Mouse (Mus musculus) forebrain, embryonic 13.5 days (tissue): ENCODE results near the gene Mapk1ip1l. TPM values are rescaled to one million over a fixed set of nuclear protein-coding genes. Genes with fewer than 3 reads are reported as not detected.
A peak's percentile ranks its signal among the peaks of the same experiment; 100 is the strongest.

Experiments
- ATAC-seq: fragments of 200-750 bp; cut with Nextera tagmentation; 2 replicates; pipeline ENCODE4 v1.8.0; 2017
- H3K27ac ChIP-seq: fragments of 300-500 bp; sonication (generic); 2 replicates; pipeline ENCODE4 v1.5.1; 2015; ENCODE audit warnings: inconsistent platforms, mild to moderate bottlenecking, moderate library complexity
- H3K27me3 ChIP-seq: fragments of 300-500 bp; sonication (generic); 2 replicates; pipeline ENCODE4 v1.6.1; 2015; ENCODE audit warnings: mild to moderate bottlenecking, inconsistent platforms
- H3K36me3 ChIP-seq: fragments of 300-500 bp; sonication (generic); 2 replicates; pipeline ENCODE4 v1.6.1; 2015; ENCODE audit warnings: mild to moderate bottlenecking, inconsistent platforms; ENCODE audit not compliant: poor library complexity, severe bottlenecking
- H3K4me1 ChIP-seq: fragments of 300-500 bp; sonication (generic); 2 replicates; pipeline ENCODE4 v1.6.1; 2015; ENCODE audit warnings: inconsistent platforms
- H3K4me2 ChIP-seq: fragments of 300-500 bp; sonication (generic); 2 replicates; pipeline ENCODE4 v1.6.1; 2015; ENCODE audit warnings: inconsistent platforms, mild to moderate bottlenecking, moderate library complexity
- H3K4me3 ChIP-seq: fragments of 300-500 bp; sonication (generic); 2 replicates; pipeline ENCODE4 v1.5.1; 2015; ENCODE audit warnings: mild to moderate bottlenecking, inconsistent platforms
- H3K9ac ChIP-seq: fragments of 300-500 bp; sonication (generic); 2 replicates; pipeline ENCODE4 v1.6.1; 2015; ENCODE audit warnings: mild to moderate bottlenecking, inconsistent platforms
- H3K9me3 ChIP-seq: fragments of 300-500 bp; sonication (generic); replicated peaks from 2 replicates; pipeline ENCODE4 v1.6.1; 2016; ENCODE audit warnings: inconsistent platforms
- WGBS: fragments of 180-500 bp; shearing (Covaris S2); methylation state at CpG from one replicate; pipeline ENCODE4 v1.1.7; 2015; 5-methylcytosine and 5-hydroxymethylcytosine counted together
- polyA plus RNA-seq: library from polyadenylated mRNA; unstranded; fragments of >200 nt; fragmentation: Nextera tagmentation; extraction: Ambion mirVana; gene quantifications from 2 replicates; pipeline ENCODE4 v1.2.1, GENCODE M21; 2015

The Mapk1ip1l gene
- 66.5 and 72.1 TPM in 2 replicates for polyA plus RNA-seq

DNA sequence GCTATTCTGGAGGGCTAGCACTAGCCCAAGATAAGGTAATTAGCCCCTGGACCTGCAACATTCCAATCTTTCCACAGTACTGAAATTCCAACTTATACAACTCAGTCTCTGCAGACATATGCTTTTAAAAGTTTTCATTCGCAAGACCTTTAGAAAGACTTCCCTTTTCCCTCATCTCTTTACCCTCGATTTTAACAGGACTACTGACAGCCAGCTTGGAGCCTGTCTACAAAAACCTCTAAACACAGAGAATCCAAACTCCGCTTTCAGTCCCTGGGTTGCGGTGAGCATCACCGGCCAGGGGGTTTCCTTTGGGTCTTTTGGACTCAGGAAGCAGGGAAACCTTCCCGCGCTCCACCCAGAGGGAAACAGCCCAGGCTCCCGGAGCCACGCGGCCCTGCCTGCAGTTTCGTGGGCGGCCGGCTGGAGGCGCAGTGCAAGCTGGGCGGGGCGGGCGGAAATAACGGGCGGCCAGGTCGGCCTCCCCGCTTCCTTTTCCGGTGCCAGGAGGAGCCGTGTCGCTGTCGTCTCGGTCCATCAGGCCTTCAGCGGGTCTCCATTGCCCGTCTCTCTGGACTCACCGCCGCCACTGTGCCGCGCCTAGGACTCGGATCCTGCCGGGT, at the start of gene Mapk1ip1l:
Mapk1ip1l (plus strand) TSS at position 482 of the 623 bp plus-strand sequence.
- no peaks in the 10 kb centered on the region for H3K27me3 ChIP-seq
- peak; percentile 94 for ATAC-seq
- 1% methylated on average over 34 of the region's 34 CpGs for WGBS
- H3K4me2 ChIP-seq = peak within 1 kb of the TSS; percentile 83
- peak within 1 kb of the TSS; percentile 96 for H3K9ac ChIP-seq
- H3K4me3 ChIP-seq = peak within 1 kb of the TSS; percentile 93
- H3K4me1 ChIP-seq = peaks cover 27% of the 10 kb centered on the region
- no peaks in the 10 kb centered on the region for H3K9me3 ChIP-seq
- H3K27ac ChIP-seq = peak within 1 kb of the TSS; percentile 96
- peaks cover 11% of the 10 kb centered on the region; the same call in 1 of the 2 replicates for H3K36me3 ChIP-seq

DNA sequence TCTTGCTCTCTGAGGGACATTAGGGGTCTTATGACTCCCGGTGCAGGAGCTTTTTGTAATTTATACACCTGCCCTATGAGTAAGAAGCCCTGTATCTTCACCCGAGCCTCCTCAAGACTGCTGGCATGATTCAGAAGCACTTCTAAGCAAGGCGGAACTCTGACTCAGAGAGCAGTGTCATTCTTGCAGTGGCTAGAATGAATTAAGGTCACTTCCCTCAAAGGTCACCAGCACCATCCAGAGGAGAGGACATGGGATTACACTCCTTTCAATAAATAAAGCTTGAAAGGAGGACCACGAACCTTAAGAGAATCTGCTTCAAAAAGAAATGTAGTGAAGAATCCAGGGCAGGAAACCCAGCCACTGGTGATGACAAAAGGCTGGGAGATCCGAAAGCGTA, 48.2 kb upstream of the Mapk1ip1l start:
- Histone ChIP-seq H3K4me1 (no peaks in the 10 kb centered on the region), H3K9me3 (no peaks in the 10 kb centered on the region), H3K9ac (no peak overlapping the region), H3K36me3 (peaks cover 67% of the 10 kb centered on the region), H3K27me3 (no peaks in the 10 kb centered on the region), H3K4me2 (no peak overlapping the region), H3K27ac (no peak overlapping the region), H3K4me3 (no peak overlapping the region)
- 92% methylated on average over 6 of the region's 6 CpGs for WGBS
- no peak for ATAC-seq

DNA sequence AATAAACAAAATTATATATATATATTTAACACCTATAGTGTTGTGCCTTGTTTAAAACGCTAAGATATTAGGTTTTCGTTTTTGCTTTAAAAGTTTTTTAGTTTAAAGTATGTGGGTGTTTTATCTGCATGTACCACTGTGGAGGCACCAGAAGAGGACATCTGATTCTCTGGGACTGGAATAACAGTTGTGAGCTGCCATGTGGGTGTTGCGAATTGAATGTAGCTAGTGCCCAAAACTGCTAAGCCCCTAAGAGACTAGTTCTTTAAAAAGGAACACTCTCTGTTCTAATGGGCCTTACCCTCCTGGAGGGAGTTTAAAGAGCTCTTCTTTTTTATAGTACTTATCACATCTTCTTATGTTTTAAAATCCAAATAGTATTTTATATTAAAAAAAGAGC, 33.2 kb upstream of the Mapk1ip1l start:
- Histone ChIP-seq H3K9me3 (no peaks in the 10 kb centered on the region), H3K4me1 (no peaks in the 10 kb centered on the region), H3K4me3 (no peak overlapping the region), H3K36me3 (peaks cover 53% of the 10 kb centered on the region), H3K9ac (no peak overlapping the region), H3K27me3 (no peaks in the 10 kb centered on the region), H3K4me2 (no peak overlapping the region), H3K27ac (no peak overlapping the region)
- ATAC-seq = no peak
- 98% methylated on average over 3 of the region's 3 CpGs for WGBS

DNA sequence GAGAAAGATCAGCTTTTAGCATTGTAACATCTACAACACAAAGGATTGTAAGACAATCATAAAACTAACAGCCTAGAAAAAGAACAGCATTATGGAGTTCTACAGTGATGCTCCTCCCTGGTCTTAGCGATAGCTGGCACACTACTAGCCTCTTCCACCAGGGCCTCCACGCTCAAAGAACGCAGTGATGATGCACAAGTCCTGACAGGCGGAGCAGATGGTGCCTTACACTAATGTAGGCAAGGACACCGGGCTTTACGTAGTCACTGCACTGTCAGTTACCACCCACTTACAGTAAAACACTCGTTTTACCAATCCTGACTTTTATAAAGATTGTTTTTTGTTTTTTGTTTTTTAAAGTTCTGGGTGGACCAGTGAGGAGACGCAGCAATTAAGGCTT, 32.2 kb upstream of the Mapk1ip1l start:
- Histone ChIP-seq H3K27me3 (no peaks in the 10 kb centered on the region), H3K4me2 (no peak overlapping the region), H3K9ac (no peak overlapping the region), H3K4me1 (no peaks in the 10 kb centered on the region), H3K4me3 (no peak overlapping the region), H3K9me3 (no peaks in the 10 kb centered on the region), H3K27ac (no peak overlapping the region), H3K36me3 (peaks cover 55% of the 10 kb centered on the region)
- ATAC-seq = no peak
- WGBS = 94% methylated on average over 8 of the region's 8 CpGs

DNA sequence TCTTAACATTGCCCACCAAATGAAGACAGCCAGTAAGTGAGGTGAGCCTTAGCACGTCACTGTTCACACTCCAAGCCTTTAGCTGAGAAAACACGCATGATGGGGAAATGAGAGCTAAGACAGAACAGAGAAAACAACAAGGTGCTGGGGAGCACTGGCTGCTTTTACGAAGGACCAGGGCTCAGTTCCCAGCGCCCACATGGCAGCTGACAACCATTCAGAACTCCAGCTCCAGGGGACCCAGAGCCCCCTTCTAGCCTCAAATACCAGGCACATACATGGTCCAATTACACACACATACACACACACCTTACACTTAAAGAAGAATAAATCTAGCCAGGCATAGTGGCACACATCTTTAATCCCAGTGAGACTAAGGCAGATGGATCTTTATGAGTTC, 29.0 kb upstream of the Mapk1ip1l start:
- H3K9ac ChIP-seq = no peak overlapping the region
- no peak overlapping the region for H3K4me2 ChIP-seq
- H3K4me3 ChIP-seq = no peak overlapping the region
- H3K9me3 ChIP-seq = no peaks in the 10 kb centered on the region
- H3K4me1 ChIP-seq = no peaks in the 10 kb centered on the region
- ATAC-seq = no peak
- H3K27me3 ChIP-seq = no peaks in the 10 kb centered on the region
- H3K36me3 ChIP-seq = peaks cover 57% of the 10 kb centered on the region
- H3K27ac ChIP-seq = no peak overlapping the region
- WGBS = over 99% methylated on average over 4 of the region's 4 CpGs

DNA sequence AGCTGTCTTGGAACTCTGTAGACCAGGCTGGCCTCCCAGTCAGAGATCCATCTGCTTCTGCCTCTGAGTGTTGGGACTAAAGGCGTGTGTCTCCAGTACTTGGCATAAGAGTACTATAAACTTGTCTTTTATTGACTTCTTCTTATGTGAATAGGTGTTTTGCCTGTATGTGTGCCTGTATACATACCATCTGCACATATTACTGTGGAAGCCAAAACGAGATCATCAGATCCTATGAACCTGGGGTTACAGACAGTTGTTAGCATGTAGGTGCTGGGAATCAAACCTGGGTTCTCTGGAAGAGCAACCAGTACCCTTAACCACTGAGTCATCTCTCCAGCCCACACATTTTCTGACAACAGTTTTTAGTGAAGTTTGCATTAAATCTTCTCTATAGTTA, 28.4 kb upstream of the Mapk1ip1l start:
- Histone ChIP-seq H3K9ac (no peak overlapping the region), H3K27ac (no peak overlapping the region)
- 91% methylated on average over 2 of the region's 2 CpGs for WGBS

DNA sequence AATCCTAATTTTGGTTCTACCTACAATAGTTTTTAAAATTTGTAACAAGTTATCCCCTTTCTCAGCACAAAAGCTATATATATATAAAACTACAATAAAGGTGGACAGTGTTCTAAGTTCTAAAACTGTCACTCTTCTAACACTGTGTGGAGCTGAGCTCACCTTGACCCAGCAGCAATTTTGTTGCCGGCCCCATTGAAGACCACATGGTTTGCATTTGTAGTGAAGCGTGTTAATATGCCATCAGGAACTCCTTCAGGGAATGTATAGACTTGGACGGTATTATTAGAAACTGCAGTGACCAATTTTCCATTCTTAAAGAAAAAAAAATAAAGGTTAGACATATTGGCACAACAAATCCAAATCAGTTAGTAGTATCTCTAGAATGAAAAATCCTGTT, 24.3 kb upstream of the Mapk1ip1l start:
- WGBS = 74% methylated on average over 3 of the region's 3 CpGs
- no peak for ATAC-seq
- Histone ChIP-seq H3K9me3 (no peaks in the 10 kb centered on the region), H3K36me3 (peaks cover 32% of the 10 kb centered on the region), H3K4me3 (no peak overlapping the region), H3K4me1 (peaks cover 24% of the 10 kb centered on the region), H3K9ac (no peak overlapping the region), H3K27ac (no peak overlapping the region), H3K4me2 (no peak overlapping the region), H3K27me3 (no peaks in the 10 kb centered on the region)

More for the DNA sequence above, 28.4 kb upstream of the Mapk1ip1l start:
- no peak overlapping the region for H3K4me3 ChIP-seq
- peaks cover 4% of the 10 kb centered on the region for H3K4me1 ChIP-seq
- ATAC-seq = no peak
- H3K4me2 ChIP-seq = no peak overlapping the region
- peaks cover 57% of the 10 kb centered on the region for H3K36me3 ChIP-seq
- H3K27me3 ChIP-seq = no peaks in the 10 kb centered on the region
- no peaks in the 10 kb centered on the region for H3K9me3 ChIP-seq

DNA sequence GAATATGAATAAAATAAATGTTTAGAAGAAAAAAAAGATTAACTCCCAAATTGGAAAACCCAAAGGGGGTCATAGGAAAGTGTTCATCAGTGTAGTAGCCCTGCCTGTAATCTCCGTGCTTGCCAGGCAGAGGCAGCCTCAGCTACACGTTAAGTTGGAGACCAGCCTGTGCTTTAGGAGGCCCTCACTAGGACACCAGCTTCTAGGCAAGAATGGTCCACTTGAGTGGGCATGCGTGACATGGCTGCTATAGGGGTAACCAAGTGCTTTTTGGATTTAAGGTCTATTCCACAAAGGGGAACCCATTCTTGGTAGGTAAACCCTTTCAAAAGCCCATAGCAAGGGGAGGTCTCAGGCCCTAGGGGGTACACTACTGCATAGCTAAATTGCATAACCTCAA, 22.6 kb upstream of the Mapk1ip1l start:
- Histone ChIP-seq H3K4me3 (peak overlapping the region; percentile 88), H3K4me2 (peak overlapping the region; percentile 77), H3K9me3 (no peaks in the 10 kb centered on the region), H3K27me3 (no peaks in the 10 kb centered on the region), H3K4me1 (peaks cover 24% of the 10 kb centered on the region), H3K27ac (no peak overlapping the region), H3K36me3 (peaks cover 17% of the 10 kb centered on the region), H3K9ac (peak overlapping the region; percentile 86)
- no peak for ATAC-seq
- WGBS = 27% methylated on average over 3 of the region's 3 CpGs

DNA sequence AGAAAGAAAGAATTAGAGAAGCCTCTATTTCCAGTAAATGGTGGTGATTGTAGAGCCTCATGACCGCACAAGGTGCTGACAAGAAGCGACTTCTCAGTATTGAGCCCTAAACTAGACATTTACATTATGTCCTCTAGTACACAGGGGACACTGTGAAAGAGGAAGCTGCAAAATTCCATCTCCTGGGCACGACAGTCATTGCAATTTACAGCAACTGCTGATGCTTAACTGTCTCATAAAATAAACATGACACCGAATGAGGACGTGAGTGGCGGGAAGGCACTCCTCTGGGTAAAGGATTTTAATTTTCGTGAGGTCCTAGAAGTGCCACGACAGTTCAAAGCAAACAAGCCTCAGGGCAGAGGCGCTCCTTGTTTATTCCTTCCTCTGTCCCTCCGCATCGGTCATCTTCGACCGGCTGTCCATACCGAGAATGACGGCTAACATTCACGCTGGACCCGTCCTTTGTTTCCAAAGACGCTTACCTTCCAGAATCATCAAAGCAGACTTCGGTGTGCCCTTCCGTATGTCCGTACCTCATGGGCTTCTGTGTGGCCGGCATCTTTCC, 21.9 kb upstream of the Mapk1ip1l start:
- peaks cover 11% of the 10 kb centered on the region for H3K36me3 ChIP-seq
- 2% methylated on average over 22 of the region's 22 CpGs for WGBS
- H3K4me3 ChIP-seq = peak overlapping the region; percentile 88
- peaks cover 24% of the 10 kb centered on the region for H3K4me1 ChIP-seq
- peak overlapping the region; percentile 86 for H3K9ac ChIP-seq
- no peaks in the 10 kb centered on the region for H3K9me3 ChIP-seq
- peak overlapping the region; percentile 77 for H3K4me2 ChIP-seq
- peak; percentile 25 for ATAC-seq
- peak overlapping the region; percentile 90 for H3K27ac ChIP-seq
- no peaks in the 10 kb centered on the region for H3K27me3 ChIP-seq

DNA sequence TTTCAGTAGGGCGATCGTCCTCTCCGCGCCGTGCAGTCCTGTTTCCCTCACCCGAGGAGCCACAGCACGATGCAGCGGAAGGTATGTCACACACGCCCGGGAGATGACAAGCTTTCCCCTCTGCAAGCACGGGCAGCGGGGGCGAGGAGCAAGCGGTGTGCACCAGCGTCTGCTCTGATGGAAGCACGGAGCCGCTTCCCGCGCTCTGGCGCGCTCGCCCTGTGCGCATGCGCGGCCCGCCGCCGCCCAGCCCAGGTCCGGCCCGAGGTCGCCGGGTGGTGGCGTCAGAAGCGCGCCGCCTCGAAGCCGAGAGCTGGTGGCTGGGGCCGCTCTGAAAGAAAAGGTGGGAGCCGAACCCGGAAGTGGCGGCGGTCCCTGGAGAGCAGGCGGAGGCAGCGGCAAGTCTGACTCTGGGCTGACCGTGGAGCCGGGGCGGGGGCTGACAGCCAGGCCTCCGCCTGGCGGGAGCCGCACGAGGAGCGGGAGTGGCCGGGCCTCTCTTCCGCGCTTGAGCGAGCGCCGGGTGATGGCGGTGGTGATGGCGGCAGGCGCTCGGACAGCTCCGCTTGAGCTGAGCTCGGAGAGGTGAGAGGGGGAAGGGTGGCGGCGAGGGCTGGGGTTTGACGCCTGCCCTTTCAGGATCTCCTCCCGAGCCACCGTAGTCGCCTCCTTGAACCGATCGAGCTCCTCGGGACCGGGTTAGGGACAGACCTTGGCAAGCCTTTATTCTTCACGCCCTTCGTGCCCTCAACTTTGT, 21.3 kb upstream of the Mapk1ip1l start, which contains the start of the genes Wdhd1 and Socs4:
Wdhd1 (minus strand) TSS at position 221 of the 757 bp plus-strand sequence.
Socs4 (plus strand) TSS at position 295 of the 757 bp plus-strand sequence.
- peak within 1 kb of the TSS; percentile 77 for H3K4me2 ChIP-seq
- WGBS = under 1% methylated on average over 75 of the region's 77 CpGs
- no peaks in the 10 kb centered on the region for H3K27me3 ChIP-seq
- peak; percentile 98 for ATAC-seq
- H3K9me3 ChIP-seq = no peaks in the 10 kb centered on the region
- H3K4me1 ChIP-seq = peaks cover 24% of the 10 kb centered on the region
- H3K36me3 ChIP-seq = peaks cover 4% of the 10 kb centered on the region; the same call in 1 of the 2 replicates
- peak within 1 kb of the TSS; percentile 86 for H3K9ac ChIP-seq
- peak within 1 kb of the TSS; percentile 88 for H3K4me3 ChIP-seq
- peak within 1 kb of the TSS; percentile 90 for H3K27ac ChIP-seq

DNA sequence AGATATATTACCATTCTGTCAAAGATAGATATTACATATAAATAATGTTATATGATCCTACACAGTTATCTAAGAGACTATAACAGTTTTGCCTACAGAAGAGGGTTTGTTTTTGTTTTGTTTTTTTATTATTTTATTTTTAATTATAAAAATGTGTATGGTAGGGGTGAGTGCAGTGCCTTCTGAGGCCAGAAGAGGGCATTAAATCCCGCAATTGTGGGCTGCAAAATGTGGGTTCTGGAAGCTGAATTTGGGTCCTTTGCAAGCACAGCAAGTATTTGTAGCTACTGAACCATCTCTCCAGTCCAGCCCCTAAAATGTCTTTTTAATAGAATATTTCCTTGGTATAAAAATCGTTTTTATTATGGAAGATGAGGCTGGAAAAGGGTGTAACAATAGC, 19.0 kb upstream of the Mapk1ip1l start:
- H3K36me3 ChIP-seq = no peaks in the 10 kb centered on the region
- H3K9ac ChIP-seq = no peak overlapping the region
- no peaks in the 10 kb centered on the region for H3K27me3 ChIP-seq
- H3K9me3 ChIP-seq = no peaks in the 10 kb centered on the region
- no peak overlapping the region for H3K27ac ChIP-seq
- H3K4me1 ChIP-seq = peaks cover 24% of the 10 kb centered on the region
- ATAC-seq = no peak
- no peak overlapping the region for H3K4me3 ChIP-seq
- H3K4me2 ChIP-seq = no peak overlapping the region
- WGBS = 86% methylated on average over 2 of the region's 2 CpGs

DNA sequence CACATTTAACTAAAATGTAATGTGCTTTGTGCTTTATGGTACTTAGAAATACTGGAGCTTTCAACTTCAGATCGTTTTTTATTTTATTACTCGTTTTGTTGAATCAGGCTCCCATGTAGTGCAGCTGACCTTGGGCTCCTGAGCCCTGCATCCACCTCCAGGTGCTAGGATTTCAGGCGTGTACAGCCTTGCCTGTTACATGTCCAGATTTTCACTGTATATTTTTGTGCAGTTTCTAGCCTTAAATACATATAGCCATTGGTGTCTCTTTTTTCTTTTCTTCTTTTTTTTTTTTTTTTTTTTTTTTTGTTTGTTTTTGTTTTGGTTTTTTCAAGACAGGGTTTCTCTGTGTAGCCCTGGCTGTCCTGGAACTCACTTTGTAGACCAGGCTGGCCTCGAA, 16.5 kb upstream of the Mapk1ip1l start:
- WGBS = 90% methylated on average over 4 of the region's 4 CpGs
- no peak overlapping the region for H3K27ac ChIP-seq
- H3K36me3 ChIP-seq = no peaks in the 10 kb centered on the region
- ATAC-seq = no peak
- no peak overlapping the region for H3K9ac ChIP-seq
- H3K4me2 ChIP-seq = no peak overlapping the region
- H3K9me3 ChIP-seq = no peaks in the 10 kb centered on the region
- peaks cover 7% of the 10 kb centered on the region for H3K4me1 ChIP-seq
- H3K4me3 ChIP-seq = no peak overlapping the region
- H3K27me3 ChIP-seq = no peaks in the 10 kb centered on the region
